Mouse (Mus musculus) brown adipose tissue, adult 24 weeks (tissue): Measurements from ENCODE around the gene Mroh2a. TPM values are rescaled to one million over a fixed set of nuclear protein-coding genes. Genes with fewer than 3 reads are reported as not detected.

Experiments used
- H3K27ac ChIP-seq: fragments of 200-500 bp; replicated peaks from 2 replicates; pipeline ENCODE4 v1.5.1; 2012; ENCODE audit warnings: low read depth, mild to moderate bottlenecking, low read length
- H3K4me1 ChIP-seq: fragments of 200-500 bp; 2 replicates; pipeline ENCODE4 v1.6.1; 2012; ENCODE audit warnings: low read length, mixed read lengths; ENCODE audit not compliant: control insufficient read depth, insufficient read depth, insufficient read length
- H3K4me3 ChIP-seq: fragments of 200-500 bp; 2 replicates; pipeline ENCODE4 v1.5.1; 2012; ENCODE audit warnings: low read depth, mild to moderate bottlenecking, low read length, moderate library complexity; ENCODE audit not compliant: insufficient read depth
- polyA plus RNA-seq: library from polyadenylated mRNA; stranded (reverse); fragments of >200 nt; gene quantifications from 2 replicates; pipeline ENCODE4 v1.2.4, GENCODE M21; 2012; ENCODE audit not compliant: missing spikeins, insufficient read depth, insufficient read length

Mroh2a gene
- polyA plus RNA-seq, 1 experiment = not detected

DNA sequence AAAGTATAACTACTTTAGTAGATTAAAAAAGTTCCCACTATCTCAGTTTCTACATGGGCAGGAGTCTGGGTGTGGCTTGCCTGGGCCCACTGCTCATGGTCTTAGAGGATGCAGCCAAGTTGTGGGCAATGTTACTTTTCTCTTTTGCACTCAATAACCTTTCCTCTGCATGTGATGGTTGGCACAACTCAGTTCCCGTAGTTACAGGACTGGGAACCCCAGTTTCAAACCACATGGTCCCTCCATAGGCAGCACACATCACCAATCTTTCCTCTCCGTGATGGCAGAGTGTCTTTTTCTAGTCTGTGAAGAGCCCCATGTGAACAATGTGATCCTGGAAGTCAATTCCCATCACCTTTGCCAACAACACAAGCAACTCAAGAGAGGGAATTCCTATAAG lies 696 bp downstream of the Mroh2a start:
- Histone ChIP-seq H3K4me1 (no peaks in the 10 kb centered on the region), H3K4me3 (no peak overlapping the region), H3K27ac (no peak overlapping the region)

DNA sequence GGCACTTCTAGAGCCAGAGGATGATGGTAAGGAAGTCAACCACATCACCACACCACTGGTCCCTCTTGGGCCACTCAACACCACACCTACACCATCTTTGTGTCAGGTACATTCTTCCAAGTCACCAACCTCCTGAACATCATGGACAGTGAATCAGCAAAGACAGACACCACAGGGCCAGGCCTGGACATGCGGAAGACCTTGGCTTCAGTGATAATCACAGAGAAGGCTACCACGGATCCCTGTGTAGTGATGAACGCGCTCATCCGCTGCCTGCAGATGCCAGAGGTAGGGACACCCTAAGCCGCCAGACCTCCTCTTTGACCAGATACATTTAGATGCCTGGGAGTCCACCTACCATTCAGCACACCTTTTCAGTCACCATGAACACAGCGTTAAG lies 1.3 kb downstream of the Mroh2a start:
- Histone ChIP-seq H3K4me3 (no peak overlapping the region), H3K4me1 (no peaks in the 10 kb centered on the region), H3K27ac (no peak overlapping the region)

DNA sequence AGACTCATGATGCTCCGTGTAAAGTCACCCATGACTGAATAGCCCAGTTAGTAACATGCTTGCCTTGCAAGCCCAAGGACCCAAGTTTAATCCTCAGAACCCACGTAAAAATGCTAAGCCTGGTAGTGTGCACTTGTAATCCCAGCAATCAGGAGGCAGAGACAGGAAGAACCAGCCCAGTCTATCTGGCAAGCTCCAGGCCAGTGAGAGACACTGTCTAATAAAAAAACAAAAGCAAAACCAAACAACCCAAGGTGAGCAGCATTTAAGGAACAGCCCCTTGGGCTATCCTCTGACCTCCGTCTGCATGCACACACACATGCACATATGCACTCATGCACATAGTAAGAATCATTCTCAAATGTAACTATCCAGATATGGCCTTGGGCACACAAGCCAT lies 2.8 kb downstream of the Mroh2a start:
- H3K27ac ChIP-seq = no peak overlapping the region
- no peak overlapping the region for H3K4me3 ChIP-seq
- no peaks in the 10 kb centered on the region for H3K4me1 ChIP-seq

DNA sequence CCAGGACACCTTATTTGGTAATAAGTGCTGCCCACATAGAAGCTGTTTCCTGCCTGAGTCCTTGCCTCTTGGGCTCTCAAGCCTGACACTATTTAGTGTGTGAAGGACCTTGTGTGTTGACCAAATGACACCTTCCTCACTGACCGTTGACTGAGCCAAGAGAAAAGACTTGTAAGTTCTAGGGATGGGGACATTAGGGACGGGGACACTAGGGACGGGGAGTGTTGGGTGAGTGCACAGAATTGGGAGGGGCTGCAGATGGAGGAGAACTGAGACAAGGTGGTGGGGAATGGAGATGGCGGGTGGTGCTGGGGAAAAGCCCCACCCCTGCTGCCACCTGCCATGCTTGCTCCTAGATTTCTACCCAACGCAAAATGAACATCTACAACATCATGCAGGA lies 3.2 kb downstream of the Mroh2a start:
- Histone ChIP-seq H3K4me1 (no peaks in the 10 kb centered on the region), H3K4me3 (no peak overlapping the region)

DNA sequence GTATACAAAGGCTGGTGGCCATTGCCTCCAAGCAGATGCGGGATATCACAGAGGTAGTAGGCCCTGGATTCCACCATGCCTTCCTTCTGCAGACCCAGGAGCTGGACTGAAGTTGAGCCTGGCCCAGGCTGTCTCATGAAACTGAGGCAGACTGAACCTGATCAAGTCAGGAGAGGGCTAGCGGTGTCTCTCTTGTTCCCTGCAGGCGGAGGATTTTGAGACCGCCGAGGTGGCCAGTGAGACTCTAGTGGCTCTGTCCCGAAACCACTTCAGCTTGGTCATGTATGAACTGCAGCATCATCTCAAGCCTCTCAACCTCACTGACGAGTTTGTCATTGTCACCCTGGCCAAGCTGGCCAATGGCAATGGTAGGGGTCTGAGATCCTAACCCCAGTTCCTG lies 3.6 kb downstream of the Mroh2a start:
- H3K4me3 ChIP-seq = no peak overlapping the region
- no peaks in the 10 kb centered on the region for H3K4me1 ChIP-seq
- H3K27ac ChIP-seq = no peak overlapping the region

More for the DNA sequence above, 3.2 kb downstream of the Mroh2a start:
- no peak overlapping the region for H3K27ac ChIP-seq

DNA sequence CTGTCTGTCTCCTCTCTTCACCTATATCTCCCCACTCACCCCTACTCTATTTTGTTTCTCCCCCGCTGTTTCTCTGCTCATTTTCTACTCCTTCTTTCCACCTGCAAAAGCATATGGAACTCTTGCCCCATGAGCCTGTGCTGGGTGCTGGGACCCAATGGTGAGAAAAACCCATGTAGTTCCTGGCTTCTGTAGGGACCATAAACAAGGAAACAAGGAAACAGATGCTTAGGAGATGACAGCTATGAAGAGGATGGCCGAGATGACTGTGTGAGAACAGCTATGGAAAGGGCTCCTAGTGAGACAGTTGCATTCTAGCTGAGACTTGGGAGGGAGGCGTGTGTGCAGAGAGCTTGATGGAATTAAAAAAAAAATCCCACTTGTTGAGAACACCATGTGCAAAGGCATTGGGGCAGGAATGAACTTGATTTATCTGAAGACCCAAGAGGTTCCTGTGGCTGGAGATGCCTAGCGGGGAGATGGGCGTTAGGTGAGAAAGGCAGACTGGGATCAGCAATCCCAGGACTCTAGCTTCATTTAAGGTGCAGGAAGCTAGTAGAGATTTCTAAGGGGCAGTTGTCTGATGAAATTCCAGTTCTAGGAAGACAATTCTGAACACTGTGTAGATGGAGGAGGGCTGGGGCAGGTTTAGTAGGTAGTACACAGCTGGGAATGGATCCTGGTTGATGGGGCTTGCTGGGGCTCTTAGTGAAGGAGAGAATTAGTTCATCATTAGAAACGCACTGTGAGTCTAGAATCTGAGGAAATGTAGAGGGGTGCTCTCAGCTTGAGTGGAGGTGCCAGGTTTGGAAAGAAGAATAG lies 4.4 kb downstream of the Mroh2a start:
- Histone ChIP-seq H3K4me3 (no peak overlapping the region), H3K27ac (no peak overlapping the region), H3K4me1 (no peaks in the 10 kb centered on the region)

DNA sequence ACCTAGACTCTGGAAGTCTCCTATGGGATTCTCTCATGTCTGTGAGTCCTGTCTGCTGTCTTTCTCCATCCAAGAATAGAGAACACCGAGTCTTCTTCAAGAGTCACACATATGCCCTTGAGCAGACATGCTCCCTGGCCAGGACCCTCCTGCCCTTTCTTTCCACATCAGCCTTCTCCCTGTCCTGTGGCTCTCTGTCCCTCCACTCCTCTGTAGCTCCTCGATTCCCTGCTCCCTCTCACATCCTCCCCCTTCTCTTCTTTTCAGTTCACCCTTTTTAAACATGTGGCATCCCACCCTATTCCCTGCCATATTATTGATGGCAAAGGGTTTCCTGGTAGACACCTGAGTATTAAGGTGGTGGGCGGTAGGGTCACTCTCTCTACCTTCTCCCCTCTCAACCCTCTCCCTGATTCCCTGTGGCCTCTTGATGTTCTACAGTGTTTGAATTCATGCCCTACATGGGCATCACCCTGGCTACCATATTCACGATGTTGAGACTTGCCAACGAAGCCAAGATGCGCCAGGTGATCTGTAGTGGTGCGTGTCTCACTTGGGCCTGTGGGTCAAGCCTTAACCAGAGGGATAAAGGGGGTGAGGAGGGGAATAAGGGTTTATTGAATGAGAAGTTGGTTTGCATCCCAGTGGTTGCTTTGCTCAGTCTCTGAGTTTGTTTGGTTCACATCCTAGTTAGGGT lies 5.2 kb downstream of the Mroh2a start:
- H3K4me1 ChIP-seq = no peaks in the 10 kb centered on the region
- no peak overlapping the region for H3K27ac ChIP-seq

DNA sequence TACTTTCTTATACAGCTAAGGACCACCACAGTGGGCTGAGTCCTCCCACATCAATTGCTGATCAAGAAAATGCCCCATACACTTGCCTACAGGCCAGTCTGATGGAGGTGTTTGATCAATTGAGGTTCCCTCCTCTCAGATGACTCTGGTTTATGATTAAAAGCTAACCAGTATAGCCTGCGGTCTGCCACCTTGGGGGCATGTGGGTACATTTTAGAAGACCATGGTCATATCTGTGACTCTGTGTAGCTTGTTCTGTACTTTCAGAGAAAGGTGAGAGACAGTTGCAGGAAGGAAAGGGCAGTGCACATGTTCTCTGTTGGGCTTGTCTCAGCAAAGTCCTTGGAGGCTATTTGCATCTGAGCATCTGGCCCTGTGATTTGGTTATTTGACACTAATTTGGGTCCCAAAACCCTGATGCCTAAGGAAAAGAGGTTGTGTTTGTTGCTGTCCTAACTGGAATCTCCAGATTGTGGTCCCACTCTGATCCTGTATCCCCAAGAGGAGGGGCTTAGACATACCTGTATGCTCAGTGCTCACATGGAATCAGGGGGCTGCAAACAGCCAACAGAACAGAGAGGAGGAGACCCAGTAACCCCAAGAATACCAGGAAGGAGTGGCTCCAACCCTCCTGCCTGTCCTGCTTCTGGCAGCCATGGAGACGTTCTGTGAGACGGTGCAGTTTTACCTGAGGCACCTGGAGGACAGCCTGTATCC lies 6.0 kb downstream of the Mroh2a start:
- Histone ChIP-seq H3K4me1 (no peaks in the 10 kb centered on the region), H3K4me3 (no peak overlapping the region), H3K27ac (no peak overlapping the region)

More for the DNA sequence above, 5.2 kb downstream of the Mroh2a start:
- H3K4me3 ChIP-seq = no peak overlapping the region

DNA sequence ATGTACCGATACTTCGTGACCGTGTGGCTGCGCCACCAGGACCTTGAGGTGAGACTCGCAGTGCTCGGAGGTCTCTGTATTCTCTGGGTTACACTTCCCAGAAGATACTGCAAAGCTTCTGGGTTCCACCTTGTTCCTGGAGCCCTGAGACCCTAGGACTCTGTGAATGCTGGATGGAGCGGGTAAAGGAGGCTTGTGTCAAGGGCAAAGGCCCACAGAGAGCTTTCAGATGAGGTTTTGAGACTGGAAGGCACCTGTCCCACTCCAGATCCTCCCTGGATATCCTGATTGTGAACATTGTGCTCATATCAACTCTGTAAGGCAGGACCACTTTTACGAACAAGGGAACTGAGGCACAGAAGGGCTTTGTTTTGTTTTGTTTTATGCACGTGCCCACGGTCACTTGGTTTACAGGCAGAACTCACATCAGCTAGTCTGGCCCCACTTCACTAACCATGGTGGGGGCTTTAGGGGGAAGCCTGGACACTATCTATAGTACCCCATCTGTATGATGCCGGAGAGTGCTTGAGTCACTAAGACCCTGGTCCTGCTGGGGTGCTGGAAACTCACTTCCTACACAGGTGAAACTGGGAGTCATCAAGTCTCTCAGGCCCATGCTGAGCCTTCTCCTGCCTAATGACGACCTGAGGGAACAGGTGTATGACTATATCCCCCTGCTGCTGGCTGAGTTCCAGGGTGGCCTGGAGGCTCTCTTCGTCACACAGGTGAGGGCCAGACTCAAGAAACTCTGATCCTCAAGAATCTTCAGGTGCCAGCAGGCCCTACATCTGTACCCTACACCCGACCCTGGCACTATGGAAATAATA lies 6.8 kb downstream of the Mroh2a start:
- Histone ChIP-seq H3K27ac (no peak overlapping the region), H3K4me3 (no peak overlapping the region), H3K4me1 (no peaks in the 10 kb centered on the region)

DNA sequence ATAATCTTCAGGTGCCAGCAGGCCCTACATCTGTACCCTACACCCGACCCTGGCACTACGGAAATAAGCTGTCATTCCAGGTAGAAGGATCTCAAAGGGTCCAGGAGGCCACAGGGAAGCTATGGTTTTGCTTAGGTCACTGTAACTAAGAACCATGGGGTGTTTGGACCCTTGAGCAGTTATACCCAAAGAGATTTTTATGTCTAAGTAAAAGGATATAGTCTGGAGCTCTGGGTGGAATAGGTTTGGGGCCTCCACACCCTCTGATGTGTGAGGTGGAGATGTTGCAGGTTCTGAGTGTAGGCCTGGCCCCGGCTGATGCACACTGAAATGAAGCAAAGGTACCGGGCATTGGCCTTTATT lies 7.4 kb downstream of the Mroh2a start:
- H3K4me3 ChIP-seq = no peak overlapping the region

DNA sequence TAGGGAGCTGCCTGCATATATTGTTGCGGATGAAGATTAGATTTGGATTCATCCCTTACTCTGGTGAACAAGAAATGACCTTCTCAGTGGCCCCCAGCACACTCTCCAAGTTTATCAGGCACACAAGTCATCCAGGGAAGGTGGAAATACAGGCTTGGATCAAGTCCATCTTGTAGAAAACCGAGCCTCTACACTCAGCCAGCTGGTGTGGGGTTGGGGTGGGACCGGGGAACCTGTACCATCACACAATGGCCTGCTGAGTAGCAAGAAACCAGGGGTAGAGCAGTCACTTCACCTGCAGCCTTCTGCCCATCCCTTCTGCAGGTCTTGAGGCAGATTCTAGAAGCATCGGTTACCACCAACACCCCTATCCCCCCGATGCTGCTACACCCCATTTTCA lies 7.9 kb downstream of the Mroh2a start:
- Histone ChIP-seq H3K4me1 (no peaks in the 10 kb centered on the region), H3K4me3 (no peak overlapping the region), H3K27ac (no peak overlapping the region)

More for the DNA sequence above, 7.4 kb downstream of the Mroh2a start:
- Histone ChIP-seq H3K27ac (no peak overlapping the region), H3K4me1 (no peaks in the 10 kb centered on the region)

DNA sequence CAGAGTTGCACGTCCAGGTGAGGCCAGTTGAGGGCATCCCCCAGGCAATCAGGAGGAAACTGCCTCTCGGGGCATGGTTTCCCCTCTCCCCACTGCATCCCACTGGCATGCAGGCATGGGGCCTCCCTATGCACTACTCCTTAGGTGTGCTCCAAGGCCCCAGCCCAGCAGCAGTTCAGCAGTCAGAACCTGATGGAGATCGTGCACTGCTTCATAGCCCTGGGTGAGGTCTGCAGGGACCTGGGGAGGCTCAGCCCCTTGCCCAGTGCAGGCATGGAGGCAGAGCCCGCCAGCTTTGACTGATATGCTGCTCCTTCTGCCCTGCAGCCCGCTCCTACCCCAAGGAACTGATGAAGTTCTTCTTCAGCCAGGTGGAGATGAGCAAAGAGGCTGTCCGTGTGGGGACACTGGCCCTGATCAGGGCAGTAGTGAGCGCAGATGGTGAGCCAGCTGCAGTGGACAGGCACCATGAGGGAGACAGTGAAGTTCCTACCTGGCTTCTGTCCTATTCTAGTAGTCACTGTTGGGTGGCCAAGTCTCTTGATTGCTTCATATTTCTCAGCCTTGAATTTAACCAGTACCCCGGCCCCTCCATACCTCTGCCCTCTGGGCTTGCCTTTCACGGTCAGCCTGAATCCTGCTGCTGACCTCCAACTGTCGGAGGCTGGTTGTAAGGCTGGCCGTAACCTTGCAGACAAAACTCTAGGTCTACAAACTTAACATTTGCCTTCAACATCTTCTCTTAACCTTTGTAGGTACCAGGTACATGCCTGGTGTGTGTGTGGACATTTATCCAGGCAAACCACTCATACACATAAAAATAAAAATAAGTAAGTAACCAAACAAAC lies 8.5 kb downstream of the Mroh2a start:
- Histone ChIP-seq H3K27ac (no peak overlapping the region), H3K4me1 (no peaks in the 10 kb centered on the region), H3K4me3 (no peak overlapping the region)

DNA sequence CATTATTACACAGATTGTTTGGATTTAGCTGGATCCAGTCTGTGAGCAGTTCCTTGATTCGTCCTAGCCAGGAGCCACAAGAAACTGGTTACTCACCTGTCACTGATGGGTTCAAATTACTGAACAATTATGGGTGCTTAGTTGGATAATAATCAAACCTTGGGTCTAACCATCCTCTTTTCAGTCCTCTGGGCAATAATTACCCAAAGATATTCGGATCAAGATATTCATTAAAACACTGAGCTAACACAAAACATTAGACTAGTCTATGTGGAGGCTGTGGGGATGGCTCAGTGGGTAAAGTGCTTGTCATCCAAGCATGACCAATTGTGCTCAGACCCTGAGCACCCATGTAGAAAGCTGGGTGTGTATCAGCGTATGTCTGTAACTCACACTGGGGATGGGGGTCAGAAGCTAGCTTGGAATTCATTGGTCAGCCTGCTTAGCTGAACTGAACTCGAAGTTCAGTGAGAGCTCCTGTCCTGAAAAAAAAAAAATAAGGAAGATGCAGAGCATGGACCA lies 9.2 kb downstream of the Mroh2a start:
- H3K4me3 ChIP-seq = no peak overlapping the region
- H3K4me1 ChIP-seq = no peaks in the 10 kb centered on the region
- no peak overlapping the region for H3K27ac ChIP-seq

DNA sequence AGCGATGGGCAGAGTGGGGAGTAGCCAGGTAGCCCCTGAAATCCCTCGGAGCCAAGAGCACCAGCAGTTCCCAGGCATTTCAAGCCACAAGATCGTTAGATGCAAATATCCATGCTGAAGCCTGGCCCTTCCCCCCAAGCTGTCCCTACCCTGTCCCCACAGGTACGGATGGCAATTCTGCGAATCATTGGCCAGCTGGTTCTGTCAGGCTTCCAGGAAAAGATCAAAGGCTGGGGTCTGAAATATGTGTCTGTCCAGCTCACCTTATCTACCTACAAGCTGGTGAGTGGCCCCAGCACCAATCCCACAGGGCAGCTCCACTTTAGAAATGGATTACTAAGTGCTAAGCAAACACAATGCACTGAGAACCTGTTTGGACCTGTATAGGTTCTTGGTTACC lies 10.5 kb downstream of the Mroh2a start:
- no peak overlapping the region for H3K27ac ChIP-seq
- H3K4me1 ChIP-seq = no peaks in the 10 kb centered on the region
- no peak overlapping the region for H3K4me3 ChIP-seq
